8 mouse cellular contexts compared by ENCODE assay signal in the genomic region with DNA sequence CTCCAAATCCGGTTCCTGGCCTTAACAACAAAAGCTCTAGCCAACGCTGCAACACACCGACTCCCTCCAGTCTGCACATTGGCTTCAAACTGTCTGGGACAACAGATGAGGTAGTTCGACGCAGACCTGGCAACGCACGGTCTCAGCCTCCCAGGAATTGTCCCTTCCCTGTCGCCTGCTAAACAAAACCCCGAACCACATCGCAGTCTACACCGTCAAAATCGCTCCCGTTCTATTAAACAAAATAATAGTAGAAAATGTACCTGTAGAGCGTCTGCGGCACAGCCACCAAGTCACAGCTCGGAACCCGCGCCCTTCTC. TPM values are rescaled to one million over a fixed set of nuclear protein-coding genes. Genes with fewer than 3 reads are reported as not detected.
A peak's percentile ranks its signal among the peaks of the same experiment; 100 is the strongest.
DNase-seq lines count a peak whose midpoint lies in the region; ATAC-seq lines count a peak whose summit lies in the region.

No protein-coding gene starts in this region.

- peaks cover 26% of the 10 kb centered on the region for H3K4me1 ChIP-seq in forebrain, embryonic 10.5 days
- H3K4me1 ChIP-seq in hindbrain, embryonic 11.5 days (replicated peaks; ENCODE audit: control insufficient read depth, insufficient read depth, low read length), result no peaks in the 10 kb centered on the region

- ATAC-seq in hindbrain, embryonic 11.5 days (ENCODE audit: low FRiP score), result peak; percentile 67; the same call in 1 of the 2 replicates

- H3K36me3 ChIP-seq in forebrain, embryonic 10.5 days (replicated peaks), result no peaks in the 10 kb centered on the region
- H3K36me3 ChIP-seq in hindbrain, embryonic 11.5 days (ENCODE audit: control insufficient read depth, insufficient read depth, low read length), result no peaks in the 10 kb centered on the region

- DNase-seq in right cerebral cortex, postnatal 10 days (ENCODE audit: low spot score in 2 of 2), result peak; percentile 55 to 57
- DNase-seq in right cerebral cortex, postnatal 4 days, result no peak
- DNase-seq in brain, adult 2 months (ENCODE audit: low read depth, low spot score), result peak; percentile 74
- peak; percentile 55 for DNase-seq in forebrain, embryonic 10.5 days (ENCODE audit: extremely low spot score, low spot score)
- DNase-seq in hindbrain, embryonic 11.5 days (ENCODE audit: low spot score), result peak; percentile 64
- peak; percentile 12 to 15 for DNase-seq in left cerebral cortex, adult 8-10 months (ENCODE audit: low spot score in 2 of 2)
- peak; percentile 59 for DNase-seq in mesoderm, embryonic 11.5 days (ENCODE audit: low read depth, low spot score)
- DNase-seq in thymus, postnatal 0 days (ENCODE audit: low spot score), result peak; percentile 46

- H3K9me3 ChIP-seq in forebrain, embryonic 10.5 days, result no peaks in the 10 kb centered on the region
- H3K9me3 ChIP-seq in hindbrain, embryonic 11.5 days (ENCODE audit: control insufficient read depth, low read length), result no peaks in the 10 kb centered on the region

- H3K4me2 ChIP-seq in hindbrain, embryonic 11.5 days (replicated peaks; ENCODE audit: low read depth, low read length), result peak overlapping the region; percentile 61

- H3K27me3 ChIP-seq in forebrain, embryonic 10.5 days (ENCODE audit: poor library complexity, severe bottlenecking), result no peaks in the 10 kb centered on the region
- H3K27me3 ChIP-seq in hindbrain, embryonic 11.5 days (ENCODE audit: control insufficient read depth, insufficient read depth, low read length), result no peaks in the 10 kb centered on the region

- peak overlapping the region; percentile 83 for H3K4me3 ChIP-seq in forebrain, embryonic 10.5 days
- peak overlapping the region; percentile 82 for H3K4me3 ChIP-seq in hindbrain, embryonic 11.5 days (ENCODE audit: low read depth, low read length)

- under 1% methylated on average over 18 of the region's 18 CpGs for WGBS in forebrain, embryonic 10.5 days
- WGBS in hindbrain, embryonic 11.5 days, result under 1% methylated on average over 18 of the region's 18 CpGs

- H3K9ac ChIP-seq in hindbrain, embryonic 11.5 days (ENCODE audit: low read depth, low read length), result peak overlapping the region; percentile 77

- peak overlapping the region; percentile 97 for H3K27ac ChIP-seq in forebrain, embryonic 10.5 days
- peak overlapping the region; percentile 92 for H3K27ac ChIP-seq in hindbrain, embryonic 11.5 days (ENCODE audit: low read depth, low read length)

RNA-seq across cellular contexts. Expression of a gene that starts 0.6 kb away (rescaled TPM):
- 48.7 and 49.2 TPM in 2 replicates for polyA plus RNA-seq in forebrain, embryonic 10.5 days (2016; fragmentation: Nextera tagmentation; extraction: Ambion mirVana)
- polyA plus RNA-seq in hindbrain, embryonic 11.5 days (2014; fragmentation: Nextera tagmentation; extraction: Ambion mirVana), result 33.5 and 43.0 TPM in 2 replicates
- total RNA-seq in left cerebral cortex, adult 8-10 months (2022), result 10 to 100 TPM; 34.5 to 41.1 (median 37.3) TPM
- polyA plus RNA-seq in thymus, postnatal 0 days (2015; fragmentation: Nextera tagmentation; extraction: Ambion mirVana), result 43.8 and 57.5 TPM in 2 replicates

RNA-seq across cellular contexts. Expression of a gene that starts 57.6 kb away (rescaled TPM):
- 33.8 and 34.9 TPM in 2 replicates for polyA plus RNA-seq in forebrain, embryonic 10.5 days (2016; fragmentation: Nextera tagmentation; extraction: Ambion mirVana)
- polyA plus RNA-seq in hindbrain, embryonic 11.5 days (2014; fragmentation: Nextera tagmentation; extraction: Ambion mirVana), result 34.7 and 35.5 TPM in 2 replicates
- 10 to 100 TPM; 25.7 to 31.8 (median 26.8) TPM for total RNA-seq in left cerebral cortex, adult 8-10 months (2022)
- polyA plus RNA-seq in thymus, postnatal 0 days (2015; fragmentation: Nextera tagmentation; extraction: Ambion mirVana), result 86.8 and 89.5 TPM in 2 replicates
